Mouse (Mus musculus) cortical plate, adult 2 months (tissue): ENCODE results near the gene AI182371. TPM values are rescaled to one million over a fixed set of nuclear protein-coding genes. Genes with fewer than 3 reads are reported as not detected.

Experiments used
- H3K27ac ChIP-seq: fragments of 200-500 bp; 2 replicates; pipeline ENCODE4 v1.5.1; 2012; ENCODE audit warnings: low read length, control low read depth, inconsistent platforms; ENCODE audit not compliant: insufficient read depth
- H3K4me1 ChIP-seq: fragments of 200-500 bp; 2 replicates; pipeline ENCODE4 v1.6.1; 2011; ENCODE audit warnings: low read length; ENCODE audit not compliant: control insufficient read depth, insufficient read depth
- H3K4me3 ChIP-seq: fragments of 200-500 bp; 2 replicates; pipeline ENCODE4 v1.5.1; 2011; ENCODE audit warnings: mild to moderate bottlenecking, low read length, control low read depth; ENCODE audit not compliant: insufficient read depth
- CTCF ChIP-seq: fragments of 200-500 bp; IDR thresholded peaks from 2 replicates; pipeline ENCODE4 v1.5.1; 2011; ENCODE audit warnings: mild to moderate bottlenecking, control low read depth, low read length; ENCODE audit not compliant: insufficient read depth; ENCODE audit errors: extremely low read depth
- POLR2A ChIP-seq: fragments of 200-500 bp; IDR thresholded peaks from 2 replicates; pipeline ENCODE4 v1.6.1; 2011; ENCODE audit warnings: mild to moderate bottlenecking, low read length, control low read depth; ENCODE audit not compliant: insufficient read depth; ENCODE audit errors: extremely low read depth
- polyA plus RNA-seq: library from polyadenylated mRNA; depleted of rRNA; stranded (reverse); fragments of >200 nt; gene quantifications from 2 replicates; pipeline ENCODE4 v1.2.3, GENCODE M21; 2012

AI182371 gene
- polyA plus RNA-seq, 1 experiment, result 0.52 TPM

DNA sequence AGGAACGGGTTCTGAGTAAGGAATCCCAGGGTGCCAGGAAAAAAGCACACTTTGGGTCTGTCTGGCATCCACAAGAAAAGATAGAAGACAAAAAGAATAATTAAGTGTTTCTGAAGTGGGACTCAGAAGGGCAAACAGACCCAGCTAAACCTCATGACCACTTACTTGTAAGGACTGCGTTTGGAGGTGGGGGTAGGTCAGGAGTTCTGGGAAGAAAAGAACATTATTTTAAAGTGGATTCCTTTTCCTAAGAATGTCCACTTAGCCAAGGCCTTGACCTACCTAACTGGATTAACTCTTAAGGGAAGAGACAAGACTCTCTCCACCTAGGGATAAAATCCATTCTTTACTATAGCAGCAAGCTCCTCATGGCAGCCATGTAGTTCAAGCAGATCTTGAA lies 28.8 kb downstream of the AI182371 start:
- Histone ChIP-seq H3K4me3 (no peak overlapping the region), H3K4me1 (no peaks in the 10 kb centered on the region), H3K27ac (no peak overlapping the region)
- TF ChIP-seq POLR2A, result no peak
- TF ChIP-seq CTCF, result no peak

DNA sequence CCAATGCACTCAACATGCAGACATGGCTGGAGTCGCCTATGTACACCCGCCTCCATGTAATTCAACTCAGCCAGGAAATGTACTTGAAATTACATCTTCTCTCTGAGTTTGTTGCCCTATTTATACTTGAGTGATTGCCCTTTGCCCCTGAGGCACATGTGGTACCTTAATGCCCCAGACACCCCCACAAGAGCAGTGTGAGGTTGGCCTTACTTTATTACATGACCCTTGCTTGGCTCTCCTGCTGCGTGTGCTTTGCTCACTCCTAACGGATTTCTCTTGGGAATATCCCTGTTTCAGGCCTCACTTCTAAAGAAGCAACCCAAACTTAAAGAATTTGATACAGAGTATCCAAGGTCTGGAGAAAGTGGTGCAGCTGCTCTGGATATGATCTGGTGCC lies 31.1 kb downstream of the AI182371 start:
- no peak overlapping the region for H3K4me3 ChIP-seq
- no peak overlapping the region for H3K27ac ChIP-seq
- H3K4me1 ChIP-seq, result no peaks in the 10 kb centered on the region
- TF ChIP-seq POLR2A (no peak), CTCF (no peak)

DNA sequence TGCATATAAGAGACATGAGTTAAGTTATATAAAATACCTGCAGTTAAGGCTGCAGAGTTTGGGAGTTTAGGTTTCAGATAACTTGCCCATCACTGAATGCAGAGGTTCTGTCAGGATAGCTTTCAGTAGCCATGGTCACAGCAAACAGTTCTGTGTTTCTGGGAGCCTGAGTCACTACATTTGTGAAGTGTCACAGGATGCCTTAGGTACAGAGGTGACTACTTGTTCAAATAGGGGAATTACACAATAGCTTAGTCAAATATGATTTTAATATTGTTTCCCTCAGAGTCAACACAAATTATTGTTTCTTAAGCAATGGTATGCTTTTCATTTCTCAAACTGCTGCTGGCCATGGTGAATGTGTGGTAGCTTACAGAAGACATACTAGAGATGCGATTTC lies 32.2 kb downstream of the AI182371 start:
- TF ChIP-seq POLR2A (no peak), CTCF (no peak)
- Histone ChIP-seq H3K27ac (no peak overlapping the region), H3K4me3 (no peak overlapping the region), H3K4me1 (no peaks in the 10 kb centered on the region)

DNA sequence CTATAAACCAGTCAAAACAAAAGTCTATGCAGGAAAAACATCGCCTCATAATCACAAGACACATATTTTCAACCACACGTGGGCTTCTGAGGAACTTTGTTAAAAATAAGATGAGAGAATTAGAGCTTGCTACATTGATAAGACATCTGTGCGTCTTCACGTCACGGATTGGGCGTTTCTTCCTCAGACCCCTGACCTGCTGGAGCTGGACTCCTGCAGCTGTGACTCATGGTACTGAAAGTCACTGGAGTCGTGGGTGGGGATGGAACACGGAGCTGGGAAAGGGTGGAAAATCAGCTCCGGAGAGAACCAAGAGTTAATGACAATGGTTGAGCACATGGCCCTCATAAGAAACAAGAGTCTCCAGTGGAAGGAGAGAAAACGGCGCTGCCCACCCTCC lies 34.2 kb downstream of the AI182371 start:
- TF ChIP-seq CTCF (no peak), POLR2A (no peak)
- H3K27ac ChIP-seq, result no peak overlapping the region
- H3K4me1 ChIP-seq, result no peaks in the 10 kb centered on the region
- no peak overlapping the region for H3K4me3 ChIP-seq

DNA sequence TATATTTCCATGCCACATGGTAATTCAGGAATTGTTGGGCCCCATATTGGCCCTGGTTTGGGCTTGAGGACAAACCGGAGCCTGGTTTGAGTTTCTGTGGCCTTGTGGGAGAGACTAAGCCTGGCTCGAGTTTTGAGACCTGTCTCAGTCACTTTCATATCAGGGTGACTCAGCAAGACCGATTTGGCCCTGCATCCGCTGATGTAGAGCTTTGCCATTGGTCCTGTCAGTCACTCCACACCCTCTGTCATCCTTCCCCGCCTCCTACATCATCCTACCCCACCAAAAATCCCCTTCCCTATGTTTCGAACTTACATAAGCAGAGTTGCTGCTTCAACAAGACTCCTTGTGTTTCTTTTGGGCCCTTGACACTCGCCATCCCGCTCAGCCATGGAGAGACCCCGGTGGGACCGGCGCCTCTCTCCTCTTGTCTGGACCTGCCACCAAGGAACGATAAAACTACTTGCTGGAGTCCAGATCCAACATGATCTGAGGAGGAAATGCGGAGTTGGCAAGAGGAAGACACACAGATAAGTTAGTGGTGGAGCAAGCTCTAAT lies 34.7 kb downstream of the AI182371 start:
- Histone ChIP-seq H3K4me3 (no peak overlapping the region), H3K4me1 (no peaks in the 10 kb centered on the region), H3K27ac (no peak overlapping the region)
- TF ChIP-seq CTCF, result no peak
- TF ChIP-seq POLR2A, result no peak

DNA sequence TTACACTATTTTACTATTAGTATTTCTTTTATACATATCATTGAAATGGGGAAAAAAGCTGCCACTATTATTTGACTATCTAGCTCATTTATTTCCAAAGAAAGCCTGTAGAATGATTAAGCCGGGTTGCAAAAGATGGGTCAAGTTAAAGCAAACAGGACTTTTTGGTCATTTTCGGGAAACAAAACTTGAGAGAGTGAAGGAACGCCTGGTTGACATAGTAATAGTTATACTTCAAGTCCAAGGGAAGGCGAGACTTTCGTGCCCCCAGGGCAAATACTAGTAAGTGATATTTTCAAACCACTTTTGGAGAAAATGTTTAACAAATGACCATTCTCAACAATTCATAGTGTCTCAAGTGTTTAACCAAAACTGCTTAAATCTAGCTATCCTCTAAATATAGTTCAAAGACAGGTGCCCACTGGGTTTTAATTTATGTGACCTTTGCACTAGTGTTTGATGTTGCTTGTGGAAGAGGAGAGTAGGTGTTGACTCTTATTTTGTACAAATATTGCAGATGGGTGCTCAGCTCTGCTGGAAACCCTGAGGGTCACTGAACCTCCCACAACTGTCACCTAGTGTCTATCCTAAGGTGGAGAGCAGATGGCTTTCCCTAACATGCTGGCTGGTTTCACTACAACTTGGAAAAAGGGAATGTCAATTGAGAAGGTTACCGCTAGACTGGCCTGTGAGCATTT lies 37.9 kb downstream of the AI182371 start:
- no peak overlapping the region for H3K4me3 ChIP-seq
- H3K4me1 ChIP-seq, result no peaks in the 10 kb centered on the region
- no peak overlapping the region for H3K27ac ChIP-seq
- TF ChIP-seq CTCF, result no peak
- TF ChIP-seq POLR2A, result no peak

DNA sequence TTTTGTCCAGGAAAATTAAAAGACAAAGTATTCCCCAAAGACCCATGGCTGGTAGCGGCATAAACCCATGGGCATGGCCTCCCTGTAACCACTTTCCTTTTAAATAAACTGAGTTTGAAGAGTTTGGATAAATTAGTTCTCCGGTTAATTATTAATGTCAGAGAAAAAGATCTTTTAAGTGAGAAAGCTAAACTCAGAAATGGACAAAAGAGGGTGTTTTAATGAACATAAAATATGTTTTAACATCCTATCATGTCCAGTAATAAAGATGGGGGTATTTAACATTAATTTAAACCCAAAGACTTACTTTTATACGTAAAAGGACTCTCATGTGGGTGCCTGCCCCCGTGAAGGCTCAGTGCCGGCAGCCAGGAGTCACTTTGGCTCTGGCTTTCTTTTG lies 40.0 kb downstream of the AI182371 start, which contains the start of gene Hc:
Gene Hc (minus strand): TSS at position 101 of the 400 bp plus-strand sequence.
- no peak within 1 kb of the TSS for H3K4me3 ChIP-seq
- TF ChIP-seq CTCF, result no peak
- TF ChIP-seq POLR2A, result no peak
- no peaks in the 10 kb centered on the region for H3K4me1 ChIP-seq
- H3K27ac ChIP-seq, result no peak within 1 kb of the TSS

DNA sequence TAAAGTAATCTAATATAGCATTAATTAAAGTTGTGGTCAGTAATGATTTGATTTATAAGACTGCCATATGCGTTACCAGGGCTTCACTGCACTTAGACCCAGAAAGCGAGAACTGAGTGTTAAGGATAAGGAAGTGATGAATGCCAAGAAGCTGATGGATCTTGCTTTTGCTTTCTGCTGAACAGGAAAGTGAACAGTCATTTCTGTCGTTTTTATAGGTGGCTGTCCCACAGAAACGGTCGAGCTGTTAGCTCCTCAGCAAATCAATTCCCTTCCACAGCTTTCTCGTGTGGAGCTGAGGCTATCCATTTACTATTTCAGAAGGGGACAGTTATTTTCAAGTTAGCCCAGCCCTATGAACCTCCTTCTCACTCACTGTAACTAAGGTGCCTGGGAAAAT lies 40.4 kb downstream of the AI182371 start:
- Histone ChIP-seq H3K27ac (no peak overlapping the region), H3K4me3 (no peak overlapping the region), H3K4me1 (no peaks in the 10 kb centered on the region)
- TF ChIP-seq CTCF, result no peak
- TF ChIP-seq POLR2A, result no peak

DNA sequence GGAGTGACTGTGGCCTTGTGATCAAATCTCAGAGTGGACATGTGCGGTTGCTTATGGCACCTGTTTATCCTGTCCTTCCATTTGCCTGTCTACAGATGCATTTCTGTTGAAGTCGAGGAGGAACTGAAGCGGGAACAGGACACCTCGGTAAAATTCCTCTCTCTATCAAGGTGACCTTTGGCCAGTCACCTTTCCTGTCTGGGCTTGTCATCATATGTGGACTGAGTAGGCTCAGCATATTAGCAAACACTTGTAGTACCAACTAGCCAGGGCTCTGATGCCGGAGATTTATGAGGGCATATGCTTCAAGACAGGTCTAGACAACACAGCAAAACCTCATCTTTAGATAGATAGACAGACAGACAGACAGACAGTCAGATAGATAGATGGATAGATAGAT lies 41.1 kb downstream of the AI182371 start:
- Histone ChIP-seq H3K4me3 (no peak overlapping the region), H3K27ac (no peak overlapping the region), H3K4me1 (no peaks in the 10 kb centered on the region)
- TF ChIP-seq POLR2A, result no peak
- no peak for TF ChIP-seq CTCF

DNA sequence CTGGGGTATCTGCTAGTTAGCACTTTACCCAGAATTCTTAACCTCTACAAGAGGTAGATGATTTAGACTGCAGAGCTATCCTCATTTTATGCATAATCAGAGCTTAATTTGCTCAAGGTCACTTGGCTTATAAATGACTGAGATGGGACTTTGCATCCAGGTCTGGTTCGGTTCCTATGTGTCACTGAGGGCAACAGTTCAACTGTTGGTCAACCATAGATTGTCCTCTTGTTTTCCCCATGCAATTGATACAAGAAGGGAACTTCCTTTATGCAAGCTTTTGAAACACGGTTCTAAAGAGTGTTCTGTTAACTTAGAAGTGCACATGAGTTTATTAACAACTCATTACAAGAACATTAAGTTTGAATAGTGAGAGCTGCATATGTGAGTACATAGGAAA lies 43.0 kb downstream of the AI182371 start:
- TF ChIP-seq POLR2A (no peak), CTCF (no peak)
- Histone ChIP-seq H3K4me1 (no peaks in the 10 kb centered on the region), H3K4me3 (no peak overlapping the region)

DNA sequence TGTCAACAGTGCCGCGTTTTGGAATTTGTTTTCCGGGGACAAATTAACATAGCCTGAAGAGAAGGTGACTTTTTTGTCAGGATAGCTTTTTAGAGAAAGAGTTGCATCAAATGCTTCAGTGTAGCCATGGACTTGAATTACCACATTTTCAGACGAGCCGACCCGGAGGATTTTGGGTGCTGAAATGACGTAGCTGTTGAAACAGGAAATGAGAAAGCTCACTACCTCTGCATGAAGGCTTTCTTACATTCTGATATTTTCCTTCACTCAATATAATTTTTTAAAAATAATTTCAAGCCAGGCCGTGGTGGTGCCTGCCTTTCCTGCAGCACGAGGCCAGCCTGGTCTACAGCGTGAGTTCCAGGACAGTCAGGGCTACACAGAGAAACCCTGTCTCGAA lies 44.1 kb downstream of the AI182371 start:
- H3K4me3 ChIP-seq, result no peak overlapping the region
- no peaks in the 10 kb centered on the region for H3K4me1 ChIP-seq
- H3K27ac ChIP-seq, result no peak overlapping the region
- TF ChIP-seq POLR2A, result no peak

More for the DNA sequence above, 43.0 kb downstream of the AI182371 start:
- H3K27ac ChIP-seq, result no peak overlapping the region
